Mouse (Mus musculus): ENCODE results near the gene Sowaha. TPM values are rescaled to one million over a fixed set of nuclear protein-coding genes. Genes with fewer than 3 reads are reported as not detected.

Gene Sowaha
- total RNA-seq, 2 experiments from 2014 or later, result 0.14 TPM

GRCm38 (mm10) chr11:53478383-53479170, 1.5 kb downstream of the Sowaha start:
- no peak for DNase-seq
- intact Hi-C loops (cut with DNase I), result no loop called here

- no peak for DNase-seq
- intact Hi-C loops (cut with DNase I), result no loop called here
Observed at GRCm38 (mm10) chr11:53477833-53478232, 2.2 kb downstream of the Sowaha start.

- intact Hi-C loops (cut with DNase I), result no loop called here
- no peak for DNase-seq
Observed at GRCm38 (mm10) chr11:53475620-53476019, 4.5 kb downstream of the Sowaha start.

GRCm38 (mm10) chr11:53472709-53473108, 7.4 kb downstream of the Sowaha start:
- intact Hi-C loops (cut with DNase I), result loop anchor here (5.0 kb wide), 2 partner anchors 95 to 110 kb away; partner anchors contain the start of gene Kif3a
- no peak for DNase-seq

GRCm38 (mm10) chr11:53469968-53470695, 9.9 kb downstream of the Sowaha start, which contains the start of gene Gm9837:
Gene Gm9837 (minus strand): TSS chr11:53470479.
- DNase-seq, result peak; percentile 92 to 95
- intact Hi-C loops (cut with DNase I), result loop anchor here (1.0 to 10.0 kb wide), 7 partner anchors 41 to 385 kb away; partner anchors contain the start of genes Gm12216 and Kif3a

- no peak for DNase-seq
- intact Hi-C loops (cut with DNase I), result loop anchor here (5.0 to 10.0 kb wide), 2 partner anchors 57 to 385 kb away; partner anchors contain the start of gene Gm12216
Observed at GRCm38 (mm10) chr11:53469294-53469967, 10.6 kb downstream of the Sowaha start.

GRCm38 (mm10) chr11:53466231-53466971, 13.7 kb downstream of the Sowaha start:
- DNase-seq, result peak; percentile 80 to 84
- intact Hi-C loops (cut with DNase I), result loop anchor here (2.0 to 10.0 kb wide), 3 partner anchors 34 to 388 kb away; partner anchors contain the start of gene Gm12216

- intact Hi-C loops (cut with DNase I), result loop anchor here (10.0 kb wide), 1 partner anchor 391 kb away; the partner anchor contains the start of gene Gm12216
- DNase-seq, result no peak
Observed at GRCm38 (mm10) chr11:53463551-53464424, 16.3 kb downstream of the Sowaha start.

- intact Hi-C loops (cut with DNase I), result loop anchor here (10.0 kb wide), 1 partner anchor 393 kb away; the partner anchor contains the start of gene Gm12216
- no peak for DNase-seq
Observed at GRCm38 (mm10) chr11:53461727-53462126, 18.3 kb downstream of the Sowaha start.

- intact Hi-C loops (cut with DNase I), result loop anchor here (10.0 kb wide), 1 partner anchor 395 kb away; the partner anchor contains the start of gene Gm12216
- DNase-seq, result no peak
Observed at GRCm38 (mm10) chr11:53460192-53460591, 19.9 kb downstream of the Sowaha start.

- DNase-seq, result no peak
- intact Hi-C loops (cut with DNase I), result no loop called here
Observed at GRCm38 (mm10) chr11:53458996-53459395, 21.1 kb downstream of the Sowaha start.

GRCm38 (mm10) chr11:53457372-53457954, 22.6 kb downstream of the Sowaha start:
- intact Hi-C loops (cut with DNase I), result no loop called here

GRCm38 (mm10) chr11:53456474-53457371, 23.4 kb downstream of the Sowaha start, which contains the start of the genes Gm10447 and Shroom1:
Gene Gm10447 (minus strand): TSS chr11:53457110.
Gene Shroom1 (plus strand): TSS chr11:53457205.
- peak; percentile 66 for DNase-seq
- intact Hi-C loops (cut with DNase I), result no loop called here

More at GRCm38 (mm10) chr11:53457372-53457954, 22.6 kb downstream of the Sowaha start:
- no peak for DNase-seq

- intact Hi-C loops (cut with DNase I), result no loop called here
- no peak for DNase-seq
Observed at GRCm38 (mm10) chr11:53453031-53453430, 27.0 kb downstream of the Sowaha start.

- DNase-seq, result no peak
- intact Hi-C loops (cut with DNase I), result no loop called here
Observed at GRCm38 (mm10) chr11:53452396-53452795, 27.7 kb downstream of the Sowaha start.

- DNase-seq, result no peak
- intact Hi-C loops (cut with DNase I), result no loop called here
Observed at GRCm38 (mm10) chr11:53451361-53451760, 28.7 kb downstream of the Sowaha start.

GRCm38 (mm10) chr11:53450070-53450705, 29.9 kb downstream of the Sowaha start:
- intact Hi-C loops (cut with DNase I), result no loop called here
- no peak for DNase-seq

Measured in heart, postnatal 36 days (tissue).